27 mouse cellular contexts compared by ENCODE assay signal in genomic region chr11:49985009-49985408, GRCm38 (mm10). TPM values are rescaled to one million over a fixed set of nuclear protein-coding genes. Genes with fewer than 3 reads are reported as not detected.
DNase-seq lines count a peak whose midpoint lies in the region; ATAC-seq and TF ChIP-seq lines count a peak whose summit lies in the region.
"Had no signal": no experiment of that assay in that cellular context is flagged by ENCODE, and none has a peak within 500 bp of the region (broad histone marks: within the 10 kb centered on the region; RNA-seq: fewer than 3 reads in every experiment).

No protein-coding gene starts in this region.

- peak overlapping the region; percentile 30 for H3K4me2 ChIP-seq in liver, embryonic 16.5 days (ENCODE audit: low read depth, low read length)
- H3K4me2 ChIP-seq: embryonic facial prominence, embryonic 13.5 days; heart, embryonic 13.5 days; hindbrain, embryonic 12.5 days; limb, embryonic 13.5 days; lung, embryonic 14.5 days had no signal

- no peak overlapping the region for H3K4me3 ChIP-seq in MEL (ENCODE audit: control insufficient read depth in 1 of 2, insufficient read depth in 1 of 2, low read depth in 2 of 2, low read length in 2 of 2)
- H3K4me3 ChIP-seq in liver, embryonic 16.5 days (ENCODE audit: low read depth, low read length) = 0 out of 2 replicates have a peak overlapping the region, but pooled peaks have one; percentile 2
- H3K4me3 ChIP-seq in limb, embryonic 10.5 days = no peak overlapping the region
- H3K4me3 ChIP-seq in midbrain, embryonic 10.5 days = no peak overlapping the region
- H3K4me3 ChIP-seq: embryonic facial prominence, embryonic 13.5 days; heart, adult 2 months; heart, embryonic 13.5 days; hindbrain, embryonic 12.5 days; layer of hippocampus, adult 2 months; limb, embryonic 13.5 days had no signal

- no peaks in the 10 kb centered on the region for H3K9me3 ChIP-seq in MEL (replicated peaks; ENCODE audit: insufficient read depth, low read length)
- H3K9me3 ChIP-seq in liver, embryonic 16.5 days (replicated peaks; ENCODE audit: control insufficient read depth, low read length) = no peaks in the 10 kb centered on the region
- no peaks in the 10 kb centered on the region for H3K9me3 ChIP-seq in limb, embryonic 10.5 days (replicated peaks)
- H3K9me3 ChIP-seq in midbrain, embryonic 10.5 days (replicated peaks) = no peaks in the 10 kb centered on the region
- H3K9me3 ChIP-seq: embryonic facial prominence, embryonic 13.5 days; heart, embryonic 13.5 days; hindbrain, embryonic 12.5 days; limb, embryonic 13.5 days had no signal

- peaks cover 30 to 43% of the 10 kb centered on the region in 2 experiments for H3K4me1 ChIP-seq in MEL (ENCODE audit: control insufficient read depth in 1 of 2, insufficient read depth in 2 of 2, low read length in 2 of 2)
- peaks cover 54% of the 10 kb centered on the region for H3K4me1 ChIP-seq in liver, embryonic 16.5 days (ENCODE audit: control insufficient read depth, low read depth, low read length)
- no peaks in the 10 kb centered on the region for H3K4me1 ChIP-seq in limb, embryonic 10.5 days
- H3K4me1 ChIP-seq in midbrain, embryonic 10.5 days = peaks cover 3% of the 10 kb centered on the region; the same call in 1 of the 2 replicates
- H3K4me1 ChIP-seq: embryonic facial prominence, embryonic 13.5 days; limb, embryonic 13.5 days had no signal

- no peak for TF ChIP-seq CTCF in MEL (IDR thresholded peaks at IDR 0.05 in 2 of 3, conservative IDR thresholded peaks at IDR 0.05 in 1 of 3; ENCODE audit: control insufficient read depth in 1 of 3, insufficient read depth in 1 of 3, low read depth in 2 of 3, low read length in 3 of 3, poor library complexity in 1 of 3, severe bottlenecking in 1 of 3)

- H3K27ac ChIP-seq in MEL (ENCODE audit: control insufficient read depth, low read depth, low read length) = peak overlapping the region; percentile 18
- H3K27ac ChIP-seq in liver, embryonic 16.5 days (ENCODE audit: low read length) = peak overlapping the region; percentile 78
- H3K27ac ChIP-seq in limb, embryonic 10.5 days = no peak overlapping the region
- no peak overlapping the region for H3K27ac ChIP-seq in midbrain, embryonic 10.5 days (replicated peaks)
- H3K27ac ChIP-seq: embryonic facial prominence, embryonic 13.5 days; heart, adult 2 months; heart, embryonic 13.5 days; hindbrain, embryonic 12.5 days; layer of hippocampus, adult 2 months; limb, embryonic 13.5 days had no signal

- TF ChIP-seq RAD21 in MEL (IDR thresholded peaks at IDR 0.05; ENCODE audit: low read depth, low read length) = no peak

- no peak for TF ChIP-seq POLR2A in MEL (IDR thresholded peaks at IDR 0.05; ENCODE audit: control insufficient read depth in 1 of 2, insufficient read depth in 1 of 2, low read depth in 1 of 2, low read length in 2 of 2, poor library complexity in 1 of 2)

- ATAC-seq in liver, embryonic 16.5 days (ENCODE audit: low read depth) = peak; percentile 84

- H3K79me2 ChIP-seq in MEL (ENCODE audit: control insufficient read depth, insufficient read depth, low read length, poor library complexity) = no peaks in the 10 kb centered on the region

- peak in 1 of 2 experiments; percentile 69; a peak in 2 of 4 replicates for TF ChIP-seq EP300 in MEL (IDR thresholded peaks at IDR 0.05; ENCODE audit: low read depth in 1 of 2, low read length in 2 of 2)

- DNase-seq in MEL (ENCODE audit: low read depth, low spot score) (peak; percentile 70), liver (peak; percentile 69)
- peak; percentile 69 for DNase-seq in c-Kit-negative CD71-positive TER-119-positive erythroid progenitor cells, embryonic 14.5 days (ENCODE audit: low read depth, low spot score)
- no peak for DNase-seq in limb, embryonic 10.5 days (ENCODE audit: low spot score)
- no peak for DNase-seq in adrenal gland, postnatal 10 days
- DNase-seq in midbrain, embryonic 10.5 days (ENCODE audit: low spot score) = no peak
- DNase-seq in layer of hippocampus, adult 11-12 months (ENCODE audit: low spot score) = no peak
- DNase-seq: adrenal gland, postnatal 36 days; cerebellum, adult 8-10 months; cerebellum, postnatal 36 days; embryo, embryonic 11 days; gastrocnemius, postnatal 36 days; heart, adult 2 months; heart, postnatal 14 days; kidney, adult 18-20 months; kidney, postnatal 10 days; layer of hippocampus, postnatal 36 days; lung, embryonic 14.5 days; lung, postnatal 36 days; right cerebral cortex, adult 18-20 months; right cerebral cortex, postnatal 4 days had no signal

- WGBS in liver, embryonic 16.5 days (ENCODE audit: insufficient replicate concordance) = 47% methylated on average over 4 of the region's 4 CpGs
- 84% methylated on average over 4 of the region's 4 CpGs for WGBS in limb, embryonic 10.5 days
- 90% methylated on average over 4 of the region's 4 CpGs for WGBS in midbrain, embryonic 10.5 days

- no peaks in the 10 kb centered on the region for H3K27me3 ChIP-seq in MEL (ENCODE audit: control insufficient read depth in 1 of 2, insufficient read depth in 2 of 2, low read length in 2 of 2)
- no peaks in the 10 kb centered on the region for H3K27me3 ChIP-seq in liver, embryonic 16.5 days (ENCODE audit: control insufficient read depth, insufficient read depth, low read depth, low read length)
- H3K27me3 ChIP-seq in limb, embryonic 10.5 days (ENCODE audit: low read depth, poor library complexity, severe bottlenecking) = no peaks in the 10 kb centered on the region
- H3K27me3 ChIP-seq in midbrain, embryonic 10.5 days (ENCODE audit: low read depth, poor library complexity, severe bottlenecking) = no peaks in the 10 kb centered on the region
- H3K27me3 ChIP-seq: embryonic facial prominence, embryonic 13.5 days; heart, embryonic 13.5 days; hindbrain, embryonic 12.5 days; limb, embryonic 13.5 days had no signal

- peaks cover 0 to 50% of the 10 kb centered on the region in 2 experiments; a peak in 2 of 4 replicates for H3K36me3 ChIP-seq in MEL (ENCODE audit: control insufficient read depth in 1 of 2, insufficient read depth in 2 of 2, low read length in 2 of 2)
- no peaks in the 10 kb centered on the region for H3K36me3 ChIP-seq in liver, embryonic 16.5 days (ENCODE audit: control insufficient read depth, insufficient read depth)
- H3K36me3 ChIP-seq in limb, embryonic 10.5 days = no peaks in the 10 kb centered on the region
- no peaks in the 10 kb centered on the region for H3K36me3 ChIP-seq in midbrain, embryonic 10.5 days
- H3K36me3 ChIP-seq: embryonic facial prominence, embryonic 13.5 days; heart, embryonic 13.5 days; hindbrain, embryonic 12.5 days; limb, embryonic 13.5 days had no signal

- no peak overlapping the region for H3K9ac ChIP-seq in MEL (ENCODE audit: control insufficient read depth, low read depth, low read length, poor library complexity, severe bottlenecking)
- peak overlapping the region; percentile 26 for H3K9ac ChIP-seq in liver, embryonic 16.5 days (ENCODE audit: low read depth, low read length)
- H3K9ac ChIP-seq: embryonic facial prominence, embryonic 13.5 days; heart, embryonic 13.5 days; hindbrain, embryonic 12.5 days; limb, embryonic 13.5 days; lung, embryonic 14.5 days had no signal

TF ChIP-seq in MEL, 35 proteins besides CTCF, POLR2A, EP300 and RAD21:
- TF ChIP-seq MYC (IDR thresholded peaks at IDR 0.05; ENCODE audit: low read depth, low read length) = no peak
- TF ChIP-seq ELF1 (IDR thresholded peaks at IDR 0.05; ENCODE audit: low read depth, low read length) = no peak
- TF ChIP-seq USF2 (IDR thresholded peaks at IDR 0.05; ENCODE audit: borderline replicate concordance in 1 of 2, insufficient read depth in 1 of 2, low read depth in 1 of 2, low read length in 2 of 2) = no peak
- no peak for TF ChIP-seq MAZ (IDR thresholded peaks at IDR 0.05; ENCODE audit: low read depth, low read length)
- TF ChIP-seq POLR2AphosphoS2 (IDR thresholded peaks at IDR 0.05; ENCODE audit: low read length) = no peak
- TF ChIP-seq NRF1 (IDR thresholded peaks at IDR 0.05; ENCODE audit: insufficient read depth, low read depth, low read length, poor library complexity, severe bottlenecking) = no peak
- no peak for TF ChIP-seq ZMIZ1 (IDR thresholded peaks at IDR 0.05; ENCODE audit: low read depth, low read length)
- no peak for TF ChIP-seq POLR2AphosphoS5 (IDR thresholded peaks at IDR 0.05; ENCODE audit: borderline replicate concordance, low read depth, low read length)
- TF ChIP-seq USF1 (IDR thresholded peaks at IDR 0.05; ENCODE audit: low read depth, low read length) = no peak
- TF ChIP-seq KAT2A (conservative IDR thresholded peaks at IDR 0.05; ENCODE audit: low read depth, low read length) = no peak
- no peak for TF ChIP-seq UBTF (IDR thresholded peaks at IDR 0.05; ENCODE audit: borderline replicate concordance, insufficient read depth, low read depth, low read length)
- TF ChIP-seq MAX (IDR thresholded peaks at IDR 0.05; ENCODE audit: low read length) = no peak
- TF ChIP-seq ETS1 (IDR thresholded peaks at IDR 0.05; ENCODE audit: low read depth, low read length) = no peak
- TF ChIP-seq NELFE (IDR thresholded peaks at IDR 0.05; ENCODE audit: low read depth, low read length) = no peak
- peak; percentile 54; the same call in 1 of the 2 replicates for TF ChIP-seq SIN3A (IDR thresholded peaks at IDR 0.05; ENCODE audit: low read length)
- TF ChIP-seq GATA1 (IDR thresholded peaks at IDR 0.05; ENCODE audit: low read depth, low read length) = peak; percentile 77
- no peak for TF ChIP-seq CHD1 (IDR thresholded peaks at IDR 0.05; ENCODE audit: low read depth, low read length)
- TF ChIP-seq TCF12 (IDR thresholded peaks at IDR 0.05; ENCODE audit: low read depth, low read length) = peak; percentile 65; the same call in 1 of the 2 replicates
- TF ChIP-seq TAL1 (IDR thresholded peaks at IDR 0.05; ENCODE audit: low read length) = peak; percentile 55
- no peak for TF ChIP-seq HCFC1 (IDR thresholded peaks at IDR 0.05; ENCODE audit: low read depth, low read length)
- TF ChIP-seq GABPA (IDR thresholded peaks at IDR 0.05; ENCODE audit: low read depth, low read length) = no peak

RNA-seq across cellular contexts. Expression of gene Rnf130, which starts 40.1 kb away (rescaled TPM):
- 78.2 and 81.1 TPM in 2 replicates for total RNA-seq in MEL (2012; rRNA removed)
- 100 to 1,000 TPM in 1 of 2 experiments, 10 to 100 TPM in 1; 59.5 to 507 TPM for polyA plus RNA-seq in MEL (2012; ENCODE audit: insufficient read depth in 1 of 2, insufficient read length in 2 of 2, low read depth in 1 of 2, low replicate concordance in 2 of 2, missing spikeins in 1 of 2)
- polyA plus RNA-seq in liver, embryonic 16.5 days (2015; fragmentation: Nextera tagmentation; extraction: Ambion mirVana) = 21.3 and 21.9 TPM in 2 replicates
- polyA plus RNA-seq in limb, embryonic 10.5 days (2016; fragmentation: Nextera tagmentation; extraction: Ambion mirVana) = 55.8 and 62.5 TPM in 2 replicates
- total RNA-seq in adrenal gland, postnatal 10 days (2021) = 10 to 100 TPM; 64.9 to 69.6 TPM
- polyA plus RNA-seq in midbrain, embryonic 10.5 days (2016; fragmentation: Nextera tagmentation; extraction: Ambion mirVana) = 60.5 and 64.4 TPM in 2 replicates

Comparison
In these comparisons a context has a peak if more than half of its experiments do, and no peak if none do; other contexts are left out.
1. DNase-seq: peak in MEL (single experiment), c-Kit-negative CD71-positive TER-119-positive erythroid progenitor cells, embryonic 14.5 days (single experiment) and liver (single experiment); none in limb, embryonic 10.5 days (single experiment), adrenal gland, postnatal 10 days (single experiment), midbrain, embryonic 10.5 days (single experiment) and layer of hippocampus, adult 11-12 months (single experiment).
2. H3K27ac ChIP-seq: peak in MEL (single experiment) and liver, embryonic 16.5 days (single experiment); none in limb, embryonic 10.5 days (single experiment) and midbrain, embryonic 10.5 days (single experiment).